Mouse (Mus musculus): ENCODE data around the gene Fgr. TPM values are rescaled to one million over a fixed set of nuclear protein-coding genes. Genes with fewer than 3 reads are reported as not detected.
A peak's percentile ranks its signal among the peaks of the same experiment; 100 is the strongest.
"Not testable (repeated sequence)": the region's sequence is repeated elsewhere in the genome, so short reads cannot be mapped to it uniquely, and the experiment has no call there.

Gene Fgr
- 0.12 TPM in 1 of 2 replicates, not detected in the other for polyA plus RNA-seq (2015; fragmentation: Nextera tagmentation; extraction: Ambion mirVana)

DNA sequence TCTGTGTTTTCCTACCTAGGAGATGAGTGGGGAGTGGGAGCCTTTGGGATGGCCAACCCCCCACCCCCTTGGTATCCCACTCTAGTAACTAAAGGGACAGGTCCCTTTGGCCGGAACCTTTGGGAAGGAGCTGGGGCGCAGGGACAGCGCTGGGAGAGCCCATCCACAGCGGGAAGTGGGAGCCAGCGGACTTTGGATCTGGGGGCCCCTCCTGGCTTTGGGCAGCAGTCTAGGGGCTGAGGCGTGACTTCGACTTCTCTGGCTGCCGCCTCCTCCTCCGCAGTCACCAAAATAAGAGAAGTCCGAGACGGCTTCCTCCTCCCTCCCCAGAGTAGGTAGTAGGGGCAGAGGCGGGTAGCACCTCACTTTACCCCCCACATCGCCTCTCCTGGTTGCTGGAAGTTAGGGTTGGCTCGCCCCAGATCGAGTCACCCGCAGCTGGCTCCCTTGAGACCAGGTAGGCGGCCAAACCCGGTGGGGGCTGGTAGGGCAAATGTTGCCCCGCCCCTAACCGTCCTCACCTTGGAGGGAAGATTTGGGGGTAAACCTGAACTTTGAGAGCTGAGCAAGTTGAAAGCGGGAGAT, at the start of gene Fgr:
Fgr (plus strand) TSS at position 282 of the 585 bp plus-strand sequence.
- Histone ChIP-seq H3K9ac (replicated peaks) (0 out of 2 replicates have a peak within 1 kb of the TSS, but pooled peaks have one; percentile 36), H3K4me3 (replicated peaks) (peak within 1 kb of the TSS; percentile 12; the same call in 1 of the 2 replicates)

DNA sequence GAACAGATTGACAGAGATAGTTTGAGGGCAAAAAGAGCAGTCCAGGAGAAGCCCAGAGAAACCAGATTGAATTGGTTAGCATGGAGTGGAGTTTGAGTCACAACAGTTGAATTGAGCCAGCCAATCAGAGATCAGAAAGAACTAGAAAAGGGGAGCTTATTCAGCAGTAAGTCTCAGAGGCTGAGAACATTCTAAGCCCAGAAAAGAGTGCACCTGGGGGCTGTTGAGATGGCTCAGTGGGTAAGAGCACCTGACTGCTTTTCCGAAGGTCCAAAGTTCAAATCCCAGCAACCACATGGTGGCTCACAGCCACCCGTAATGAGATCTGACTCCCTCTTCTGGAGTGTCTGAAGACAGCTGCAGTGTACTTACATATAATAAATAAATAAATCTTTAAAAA, 47.4 kb upstream of the Fgr start:
- not testable (repeated sequence) for H3K27ac ChIP-seq; ATAC-seq; H3K27me3 ChIP-seq; H3K4me2 ChIP-seq (replicated peaks); H3K9ac ChIP-seq (replicated peaks); H3K9me3 ChIP-seq; H3K4me3 ChIP-seq (replicated peaks); H3K36me3 ChIP-seq
- 83% methylated on average over 2 of the region's 2 CpGs for WGBS
- H3K4me1 ChIP-seq (replicated peaks), result peaks cover 11% of the 10 kb centered on the region

More for the DNA sequence above, at the start of gene Fgr:
- no peak for ATAC-seq
- no peaks in the 10 kb centered on the region for H3K9me3 ChIP-seq
- 0 out of 2 replicates have a peak within 1 kb of the TSS, but pooled peaks have one; percentile 39 for H3K27ac ChIP-seq
- H3K27me3 ChIP-seq, result peaks cover 58% of the 10 kb centered on the region
- H3K4me1 ChIP-seq (replicated peaks), result peaks cover 36% of the 10 kb centered on the region
- 8% methylated on average over 21 of the region's 21 CpGs for WGBS
- no peaks in the 10 kb centered on the region for H3K36me3 ChIP-seq
- H3K4me2 ChIP-seq (replicated peaks), result peak within 1 kb of the TSS; percentile 46

DNA sequence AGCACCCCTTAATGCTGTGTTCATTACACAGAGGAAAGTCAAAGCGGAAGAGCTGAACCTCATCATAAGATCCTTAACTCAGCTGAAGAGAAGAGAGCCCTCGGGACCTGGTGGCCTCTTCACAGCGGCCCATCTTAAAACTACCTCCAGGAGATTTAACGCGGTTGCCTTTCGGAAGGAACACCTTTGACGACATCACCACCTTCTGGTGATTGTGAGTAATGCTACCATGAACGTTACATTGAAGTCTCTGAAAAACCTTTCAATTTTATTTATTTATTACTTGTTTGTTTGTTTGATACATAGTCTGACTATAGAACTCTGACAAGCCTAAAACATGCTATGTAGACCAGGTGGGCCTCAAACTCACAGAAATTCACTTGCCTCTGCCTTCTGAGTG, 43.1 kb upstream of the Fgr start:
- 5% methylated on average over 8 of the region's 8 CpGs for WGBS
- Histone ChIP-seq H3K36me3 (no peaks in the 10 kb centered on the region), H3K4me1 (replicated peaks) (peaks cover 14% of the 10 kb centered on the region), H3K27ac (no peak overlapping the region), H3K4me3 (replicated peaks) (no peak overlapping the region), H3K4me2 (replicated peaks) (no peak overlapping the region), H3K27me3 (no peaks in the 10 kb centered on the region), H3K9ac (replicated peaks) (no peak overlapping the region), H3K9me3 (no peaks in the 10 kb centered on the region)
- ATAC-seq, result no peak

DNA sequence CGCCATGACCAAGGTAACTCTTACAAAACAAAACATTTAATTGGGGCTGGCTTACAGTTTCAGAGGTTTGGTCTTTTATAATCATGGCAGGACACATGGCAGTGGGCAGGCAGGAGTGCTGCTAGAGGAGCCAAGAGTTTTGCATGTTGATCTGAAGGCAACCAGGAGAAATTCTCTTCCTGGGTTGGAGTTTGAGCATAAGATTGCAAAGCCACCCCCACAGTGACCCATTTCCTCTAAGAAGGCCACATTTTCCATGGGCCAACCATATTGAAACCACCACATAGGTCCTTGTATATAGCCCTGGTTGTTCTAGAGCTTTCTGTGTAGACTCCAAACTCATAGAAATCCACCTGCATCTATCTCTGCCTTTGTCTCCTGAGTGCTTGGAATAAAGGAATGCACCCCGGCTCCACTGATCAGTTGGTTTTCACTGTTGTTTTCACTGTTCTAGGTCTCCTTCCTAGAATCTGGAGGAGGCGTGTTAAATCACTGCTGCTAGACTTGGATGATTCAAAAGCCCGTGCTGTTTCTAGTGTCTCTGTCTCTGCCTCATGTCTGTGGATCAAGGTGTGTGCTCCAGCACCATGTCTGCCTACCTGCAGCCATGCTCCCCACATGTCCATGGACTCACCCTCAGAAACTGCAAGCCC, 41.0 kb upstream of the Fgr start:
- Histone ChIP-seq H3K27me3 (no peaks in the 10 kb centered on the region), H3K9me3 (no peaks in the 10 kb centered on the region), H3K27ac (no peak overlapping the region), H3K4me3 (replicated peaks) (no peak overlapping the region), H3K9ac (replicated peaks) (no peak overlapping the region), H3K36me3 (no peaks in the 10 kb centered on the region), H3K4me2 (replicated peaks) (no peak overlapping the region), H3K4me1 (replicated peaks) (peaks cover 17% of the 10 kb centered on the region)
- WGBS, result 83% methylated on average over 4 of the region's 4 CpGs
- ATAC-seq, result no peak

DNA sequence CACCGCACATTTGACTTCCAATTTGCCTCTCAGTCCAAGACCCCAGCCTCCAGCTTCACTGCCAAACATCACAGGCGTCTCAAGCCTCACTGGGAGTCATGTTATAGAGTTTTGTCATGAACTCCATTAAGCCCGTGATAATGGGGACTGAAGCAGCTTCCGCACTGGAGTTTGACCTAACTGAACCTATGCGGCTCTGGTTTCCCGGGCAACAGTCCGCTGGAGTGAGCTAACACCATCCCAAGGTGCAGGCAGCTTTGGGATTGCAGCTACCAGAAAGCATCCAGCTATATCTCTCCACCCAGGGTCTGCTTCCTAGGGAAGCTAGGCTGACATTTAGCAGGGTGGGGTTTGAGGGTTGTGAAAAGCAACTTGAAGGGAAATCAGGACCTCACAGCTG, 39.3 kb upstream of the Fgr start:
- Histone ChIP-seq H3K27me3 (no peaks in the 10 kb centered on the region), H3K9me3 (no peaks in the 10 kb centered on the region), H3K27ac (peak overlapping the region; percentile 22), H3K4me2 (replicated peaks) (no peak overlapping the region), H3K4me1 (replicated peaks) (peaks cover 26% of the 10 kb centered on the region), H3K9ac (replicated peaks) (peak overlapping the region; percentile 12; the same call in 1 of the 2 replicates), H3K36me3 (no peaks in the 10 kb centered on the region), H3K4me3 (replicated peaks) (no peak overlapping the region)
- 11% methylated on average over 7 of the region's 7 CpGs for WGBS
- no peak for ATAC-seq

DNA sequence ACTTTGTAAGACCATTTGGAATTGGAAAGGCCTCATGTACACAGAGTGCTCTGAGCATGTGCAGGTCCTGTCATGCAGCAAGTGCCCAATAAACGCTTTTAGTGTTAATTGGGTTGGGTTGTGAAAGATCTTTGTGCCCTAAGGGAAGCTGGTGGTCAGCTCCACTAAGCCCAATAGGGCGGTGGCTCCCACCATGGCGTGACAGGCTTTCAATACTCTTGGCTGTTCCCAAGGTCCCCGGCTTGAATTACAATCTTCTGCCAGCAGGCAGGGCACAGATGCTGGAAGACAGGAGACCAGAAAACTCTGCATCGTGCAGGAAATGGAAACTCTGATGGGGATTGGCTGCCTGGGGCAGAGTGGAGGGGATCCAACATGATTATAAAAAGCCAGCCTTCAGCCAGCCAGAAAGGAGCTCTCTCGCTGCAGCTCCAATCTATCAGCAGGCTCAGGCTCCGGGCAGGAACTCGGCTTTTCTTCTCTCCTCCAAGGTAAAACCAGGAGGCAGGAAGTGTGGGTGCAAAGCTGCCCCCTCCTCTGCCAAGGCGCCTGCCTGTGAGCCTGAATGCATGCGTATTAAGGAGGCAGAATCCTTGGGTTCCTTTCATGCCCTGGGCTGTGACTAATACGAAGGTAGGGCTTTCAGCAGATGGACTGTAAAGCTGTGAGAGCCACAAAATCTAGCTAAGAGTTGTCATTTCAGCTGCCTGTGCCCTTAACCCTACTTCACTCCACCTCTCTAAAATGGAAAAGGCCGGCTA, 35.5 kb upstream of the Fgr start:
- peak overlapping the region; percentile 75 for H3K27ac ChIP-seq
- peaks cover 29% of the 10 kb centered on the region for H3K4me1 ChIP-seq (replicated peaks)
- H3K9ac ChIP-seq (replicated peaks), result no peak overlapping the region
- no peaks in the 10 kb centered on the region for H3K36me3 ChIP-seq
- H3K9me3 ChIP-seq, result no peaks in the 10 kb centered on the region
- no peak overlapping the region for H3K4me2 ChIP-seq (replicated peaks)
- no peak overlapping the region for H3K4me3 ChIP-seq (replicated peaks)
- peak; percentile 67 for ATAC-seq
- peaks cover 10% of the 10 kb centered on the region; the same call in 1 of the 2 replicates for H3K27me3 ChIP-seq
- WGBS, result 54% methylated on average over 12 of the region's 12 CpGs

DNA sequence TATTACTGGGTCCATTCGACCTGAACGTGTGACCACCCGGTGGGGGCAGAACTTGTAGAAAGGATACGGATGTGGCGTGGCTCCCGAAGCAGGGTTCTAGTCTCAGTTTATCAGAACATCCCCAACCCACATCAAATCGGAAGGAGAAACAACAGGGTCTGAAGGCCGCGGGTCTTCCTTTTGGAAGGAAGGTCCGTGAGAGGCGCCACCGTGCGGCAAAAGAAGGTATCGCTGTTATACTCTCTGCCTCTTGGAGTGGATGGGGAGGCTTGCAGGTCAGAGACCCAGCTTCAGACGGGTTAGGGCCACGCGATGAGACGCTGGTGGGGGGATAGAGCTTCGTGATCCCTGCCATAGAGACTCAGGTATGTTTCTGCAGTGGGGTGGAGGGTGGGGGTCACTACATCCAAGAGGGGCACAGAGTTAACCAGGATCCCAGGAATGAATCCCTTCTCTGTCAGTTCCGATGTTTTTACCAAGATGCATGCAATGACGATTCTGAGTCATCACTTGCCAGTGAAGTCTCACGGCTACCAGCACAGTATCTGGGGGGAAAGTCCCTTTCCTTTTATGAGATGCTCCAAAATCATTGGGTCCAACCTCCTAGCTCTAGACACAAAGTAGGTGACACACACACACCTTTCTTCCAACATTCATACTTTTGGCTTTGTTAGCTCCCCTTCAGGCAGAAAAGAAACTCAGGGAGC, 34.3 kb upstream of the Fgr start:
- Histone ChIP-seq H3K27ac (no peak overlapping the region), H3K4me1 (replicated peaks) (peaks cover 24% of the 10 kb centered on the region), H3K27me3 (peaks cover 10% of the 10 kb centered on the region; the same call in 1 of the 2 replicates), H3K9ac (replicated peaks) (no peak overlapping the region), H3K9me3 (no peaks in the 10 kb centered on the region), H3K4me3 (replicated peaks) (no peak overlapping the region), H3K36me3 (no peaks in the 10 kb centered on the region), H3K4me2 (replicated peaks) (no peak overlapping the region)
- WGBS, result 22% methylated on average over 22 of the region's 22 CpGs
- no peak; the same call in 1 of the 2 replicates for ATAC-seq

DNA sequence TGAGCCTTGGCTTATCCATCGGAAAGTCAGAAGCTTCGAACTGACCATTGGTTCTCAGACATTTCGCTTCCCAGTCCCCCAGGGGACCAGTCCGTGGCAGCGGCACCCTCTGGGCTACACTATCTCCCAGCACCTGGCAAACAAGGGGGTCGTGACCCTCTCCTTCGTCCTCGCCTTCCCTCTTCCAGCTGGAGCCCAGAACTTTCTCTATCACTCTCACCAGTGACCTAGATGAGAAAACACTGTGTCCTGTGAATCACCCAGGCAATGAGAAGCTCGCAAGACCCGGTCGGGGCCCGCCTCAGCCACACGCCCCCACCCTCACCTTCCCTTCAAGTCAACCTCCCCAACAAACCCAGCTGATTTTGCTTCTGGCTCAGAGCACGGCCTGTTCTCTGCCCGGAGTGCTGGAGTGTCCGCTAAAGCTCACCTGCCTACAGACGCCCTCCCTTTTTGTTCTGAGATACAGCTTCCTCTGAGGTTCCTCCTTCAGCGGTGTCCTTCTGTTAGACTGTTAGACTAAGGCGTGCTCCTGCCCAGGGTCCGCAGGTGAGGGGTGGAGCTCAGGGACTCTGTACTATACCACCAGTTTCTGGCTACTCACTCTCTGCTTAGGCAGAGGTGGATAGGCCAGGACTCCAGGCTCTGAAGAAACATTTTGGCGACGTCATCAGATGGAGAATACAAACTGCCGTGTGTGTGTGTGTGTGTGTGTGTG, 32.7 kb upstream of the Fgr start:
- peaks cover 10% of the 10 kb centered on the region; the same call in 1 of the 2 replicates for H3K27me3 ChIP-seq
- H3K9ac ChIP-seq (replicated peaks), result no peak overlapping the region
- no peak overlapping the region for H3K27ac ChIP-seq
- H3K9me3 ChIP-seq, result no peaks in the 10 kb centered on the region
- H3K4me3 ChIP-seq (replicated peaks), result no peak overlapping the region
- H3K4me1 ChIP-seq (replicated peaks), result peaks cover 22% of the 10 kb centered on the region
- ATAC-seq, result no peak
- H3K36me3 ChIP-seq, result no peaks in the 10 kb centered on the region
- WGBS, result 61% methylated on average over 23 of the region's 23 CpGs
- H3K4me2 ChIP-seq (replicated peaks), result no peak overlapping the region

DNA sequence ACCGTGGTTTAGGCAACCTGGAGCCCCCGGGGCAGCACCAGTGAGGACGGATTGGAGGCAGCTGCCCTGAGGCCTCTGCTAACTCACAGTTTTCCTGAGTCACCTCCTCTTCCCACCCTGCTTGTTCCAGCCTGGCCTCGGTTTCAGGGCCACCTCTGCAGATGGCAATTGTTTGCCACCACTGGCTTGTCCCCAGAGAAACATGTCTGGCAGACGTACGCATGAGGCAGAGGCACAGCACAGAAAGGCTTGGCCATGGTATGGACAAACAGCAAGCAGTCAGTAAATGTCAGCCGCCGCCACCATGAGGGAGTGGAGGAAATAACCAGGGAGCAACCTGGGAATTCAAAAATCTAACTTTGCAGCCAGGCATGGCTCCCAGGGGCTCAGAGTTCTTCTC, 30.8 kb upstream of the Fgr start:
- WGBS, result 62% methylated on average over 8 of the region's 8 CpGs
- Histone ChIP-seq H3K9ac (replicated peaks) (0 out of 2 replicates have a peak overlapping the region, but pooled peaks have one; percentile 2), H3K27me3 (peaks cover 10% of the 10 kb centered on the region; the same call in 1 of the 2 replicates), H3K4me3 (replicated peaks) (no peak overlapping the region), H3K9me3 (no peaks in the 10 kb centered on the region), H3K27ac (no peak overlapping the region), H3K4me2 (replicated peaks) (no peak overlapping the region), H3K4me1 (replicated peaks) (peaks cover 27% of the 10 kb centered on the region), H3K36me3 (no peaks in the 10 kb centered on the region)
- ATAC-seq, result no peak

DNA sequence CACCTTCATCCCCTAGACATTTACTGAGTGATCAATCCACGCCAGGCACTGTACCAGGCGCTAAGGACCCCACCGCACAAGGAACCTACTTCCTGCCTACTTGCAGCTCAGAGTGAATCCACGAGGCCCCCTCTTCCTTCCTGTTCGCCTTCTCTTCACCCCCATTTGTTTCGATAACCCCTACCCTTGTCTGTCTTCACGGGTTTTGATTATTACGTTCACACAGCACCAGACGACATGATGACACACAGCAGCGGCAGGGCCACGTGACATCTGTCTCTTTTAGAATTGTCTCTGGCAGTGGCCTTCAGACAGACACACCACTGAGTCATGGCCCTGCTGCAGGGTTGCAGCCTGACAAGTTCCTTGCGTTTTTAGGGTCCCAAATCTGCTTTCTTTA, 29.8 kb upstream of the Fgr start:
- ATAC-seq, result no peak
- H3K9me3 ChIP-seq, result no peaks in the 10 kb centered on the region
- H3K27me3 ChIP-seq, result peaks cover 10% of the 10 kb centered on the region; the same call in 1 of the 2 replicates
- peaks cover 21% of the 10 kb centered on the region for H3K4me1 ChIP-seq (replicated peaks)
- H3K4me3 ChIP-seq (replicated peaks), result no peak overlapping the region
- H3K4me2 ChIP-seq (replicated peaks), result no peak overlapping the region
- no peaks in the 10 kb centered on the region for H3K36me3 ChIP-seq
- WGBS, result 78% methylated on average over 12 of the region's 12 CpGs
- H3K9ac ChIP-seq (replicated peaks), result no peak overlapping the region
- no peak overlapping the region for H3K27ac ChIP-seq

DNA sequence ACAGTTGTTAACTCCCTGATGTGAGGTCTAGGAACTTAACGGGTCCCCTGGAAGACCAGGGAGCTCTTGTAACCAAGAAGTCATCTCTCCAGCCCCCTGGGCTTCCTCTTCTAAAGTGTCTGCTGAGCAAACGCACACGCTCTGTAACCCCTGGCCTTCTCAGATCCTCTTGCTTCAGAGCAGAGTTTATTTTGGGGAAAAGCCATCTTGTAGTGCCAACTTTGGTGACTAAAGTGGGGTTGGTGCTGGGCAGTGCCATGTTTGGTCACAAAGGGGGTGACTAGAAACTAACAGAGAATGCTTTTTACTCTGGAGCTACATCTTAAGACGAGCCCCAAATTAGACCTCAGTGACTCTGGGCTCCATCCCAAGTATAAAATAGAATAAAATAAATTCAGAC, 29.1 kb upstream of the Fgr start:
- no peak overlapping the region for H3K27ac ChIP-seq
- H3K4me2 ChIP-seq (replicated peaks), result no peak overlapping the region
- peaks cover 18% of the 10 kb centered on the region for H3K4me1 ChIP-seq (replicated peaks)
- H3K4me3 ChIP-seq (replicated peaks), result no peak overlapping the region
- ATAC-seq, result no peak
- H3K9me3 ChIP-seq, result no peaks in the 10 kb centered on the region
- no peaks in the 10 kb centered on the region for H3K36me3 ChIP-seq
- H3K9ac ChIP-seq (replicated peaks), result no peak overlapping the region
- peaks cover 10% of the 10 kb centered on the region; the same call in 1 of the 2 replicates for H3K27me3 ChIP-seq
- WGBS, result 89% methylated on average over 4 of the region's 4 CpGs

Data from midbrain, embryonic 13.5 days (tissue).